42 mouse cellular contexts compared by ENCODE assay signal in the genomic region with DNA sequence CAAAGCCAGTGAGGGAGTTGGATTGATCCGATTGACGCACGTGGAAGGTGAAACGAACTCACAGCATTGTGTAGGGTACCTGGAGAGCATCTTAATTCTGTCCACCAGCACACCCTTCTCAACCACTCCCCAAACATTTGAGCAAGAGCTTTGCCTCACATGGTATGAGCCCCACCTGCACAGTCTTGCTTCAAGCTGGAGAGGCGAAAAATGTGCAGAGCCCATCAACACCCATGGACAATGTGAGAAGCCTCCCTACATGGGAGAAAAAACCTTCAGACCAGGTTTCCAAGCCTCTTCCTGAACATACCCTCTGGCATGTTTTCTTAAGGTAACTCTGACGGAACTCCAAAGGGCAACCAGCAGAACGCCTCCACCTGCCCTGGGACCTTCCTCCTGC. TPM values are rescaled to one million over a fixed set of nuclear protein-coding genes. Genes with fewer than 3 reads are reported as not detected.
"Had no signal": no experiment of that assay in that cellular context is flagged by ENCODE, and none has a peak within 500 bp of the region (broad histone marks: within the 10 kb centered on the region; RNA-seq: fewer than 3 reads in every experiment).

No protein-coding gene starts in this region.

- H3K27ac ChIP-seq: heart, embryonic 10.5 days; heart, embryonic 13.5 days; heart, embryonic 15.5 days; hindbrain, embryonic 10.5 days; hindbrain, embryonic 12.5 days; hindbrain, embryonic 13.5 days; hindbrain, embryonic 14.5 days; hindbrain, embryonic 15.5 days; hindbrain, postnatal 0 days; intestine, embryonic 15.5 days; kidney, embryonic 15.5 days; kidney, postnatal 0 days; layer of hippocampus, adult 2 months had no signal

- ATAC-seq: hindbrain, embryonic 16.5 days; hindbrain, postnatal 0 days; inflammation-experienced regulatory T-cells, adult 6 months; intestine, embryonic 15.5 days; intestine, embryonic 16.5 days; intestine, postnatal 0 days had no signal

- H3K4me2 ChIP-seq: heart, embryonic 12.5 days; heart, embryonic 13.5 days; heart, embryonic 15.5 days; hindbrain, embryonic 12.5 days; hindbrain, embryonic 13.5 days; hindbrain, embryonic 14.5 days; hindbrain, embryonic 15.5 days; intestine, embryonic 15.5 days; kidney, embryonic 15.5 days had no signal

- H3K27me3 ChIP-seq: heart, embryonic 12.5 days; heart, embryonic 13.5 days; heart, embryonic 15.5 days; hindbrain, embryonic 12.5 days; hindbrain, embryonic 13.5 days; hindbrain, embryonic 15.5 days; intestine, embryonic 15.5 days; kidney, embryonic 15.5 days had no signal

- H3K4me3 ChIP-seq: heart, embryonic 10.5 days; heart, embryonic 12.5 days; heart, embryonic 13.5 days; heart, embryonic 15.5 days; hindbrain, embryonic 10.5 days; hindbrain, embryonic 12.5 days; hindbrain, embryonic 13.5 days; hindbrain, embryonic 15.5 days; intestine, embryonic 15.5 days; kidney, embryonic 15.5 days; layer of hippocampus, adult 2 months had no signal

- H3K9me3 ChIP-seq: heart, embryonic 10.5 days; heart, embryonic 12.5 days; heart, embryonic 13.5 days; heart, embryonic 15.5 days; hindbrain, embryonic 10.5 days; hindbrain, embryonic 12.5 days; hindbrain, embryonic 13.5 days; hindbrain, embryonic 15.5 days; intestine, embryonic 15.5 days; kidney, embryonic 15.5 days had no signal

- H3K9ac ChIP-seq: heart, embryonic 12.5 days; heart, embryonic 13.5 days; heart, embryonic 15.5 days; hindbrain, embryonic 12.5 days; hindbrain, embryonic 13.5 days; hindbrain, embryonic 14.5 days; hindbrain, embryonic 15.5 days; intestine, embryonic 15.5 days; kidney, embryonic 15.5 days had no signal

- H3K36me3 ChIP-seq: heart, embryonic 10.5 days; heart, embryonic 12.5 days; heart, embryonic 13.5 days; heart, embryonic 15.5 days; hindbrain, embryonic 10.5 days; hindbrain, embryonic 12.5 days; hindbrain, embryonic 13.5 days; hindbrain, embryonic 15.5 days; intestine, embryonic 15.5 days; kidney, embryonic 15.5 days had no signal

- DNase-seq: heart, postnatal 10 days; heart, postnatal 14 days; heart, postnatal 36 days; heart, postnatal 4 days; kidney, adult 11 months; kidney, adult 18-20 months; kidney, adult 2 months; kidney, adult 8-10 months; kidney, adult 9 months; kidney, postnatal 10 days; kidney, postnatal 14 days; kidney, postnatal 25 days; kidney, postnatal 36 days; kidney, postnatal 4 days; layer of hippocampus, adult 9-11 months; layer of hippocampus, postnatal 36 days had no signal

- H3K4me1 ChIP-seq: heart, embryonic 10.5 days; heart, embryonic 12.5 days; heart, embryonic 13.5 days; heart, embryonic 15.5 days; hindbrain, embryonic 10.5 days; hindbrain, embryonic 12.5 days; hindbrain, embryonic 13.5 days; hindbrain, embryonic 15.5 days; intestine, embryonic 15.5 days; kidney, embryonic 15.5 days had no signal

RNA-seq across cellular contexts. Expression of a gene that starts 2.1 kb away (rescaled TPM):
- polyA plus RNA-seq: heart, embryonic 10.5 days; heart, embryonic 12.5 days; heart, embryonic 13.5 days; heart, embryonic 14.5 days; heart, embryonic 15.5 days; heart, embryonic 16.5 days; heart, postnatal 0 days; hindbrain, embryonic 10.5 days; hindbrain, embryonic 11.5 days; hindbrain, embryonic 12.5 days; hindbrain, embryonic 13.5 days; hindbrain, embryonic 14.5 days; hindbrain, embryonic 15.5 days; hindbrain, embryonic 16.5 days; hindbrain, postnatal 0 days; inflammation-experienced regulatory T-cells, adult 6 months; intestine, embryonic 14.5 days; intestine, embryonic 16.5 days; intestine, postnatal 0 days; kidney, adult 2 months; kidney, embryonic 14.5 days; kidney, embryonic 15.5 days; kidney, embryonic 16.5 days; kidney, postnatal 0 days; large intestine, adult 2 months had no signal
